Mouse (Mus musculus): ENCODE data around the gene Usp29. TPM values are rescaled to one million over a fixed set of nuclear protein-coding genes. Genes with fewer than 3 reads are reported as not detected.

Gene Usp29
- polyA plus RNA-seq, 1 experiment from 2014 or later, result 22.2 TPM

DNA sequence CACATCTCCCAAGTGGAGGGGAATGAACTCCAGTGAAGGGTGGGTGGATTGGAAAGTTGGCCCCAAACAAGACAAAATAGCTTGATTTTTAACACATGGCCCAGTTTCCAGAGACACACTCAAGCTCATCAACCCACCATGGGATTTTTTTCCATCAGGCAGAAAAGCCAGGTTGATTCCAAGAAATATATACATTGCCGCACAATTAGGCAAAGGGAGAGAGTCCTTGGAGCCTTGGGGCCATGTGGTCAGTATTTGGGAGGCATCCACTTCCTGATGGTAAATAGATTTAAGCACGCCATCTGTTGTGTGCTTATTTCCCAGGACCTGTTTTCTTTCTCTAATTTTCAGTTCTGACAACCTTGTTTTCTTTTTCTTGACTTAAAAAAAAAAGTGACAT, 57.7 kb downstream of the Usp29 start:
- H3K4me1 ChIP-seq (ENCODE audit: control insufficient read depth, insufficient read depth, low read length), result peaks cover 9% of the 10 kb centered on the region
- no peak overlapping the region for H3K27ac ChIP-seq (replicated peaks; ENCODE audit: low read depth, low read length)
- H3K27me3 ChIP-seq (ENCODE audit: control insufficient read depth, insufficient read depth, low read length), result no peaks in the 10 kb centered on the region
- WGBS, result 46% methylated on average over 2 of the region's 2 CpGs
- H3K9me3 ChIP-seq (ENCODE audit: control insufficient read depth, low read length), result no peaks in the 10 kb centered on the region
- H3K9ac ChIP-seq (ENCODE audit: low read length), result no peak overlapping the region
- no peak overlapping the region for H3K4me2 ChIP-seq (ENCODE audit: low read depth, severe bottlenecking)
- no peaks in the 10 kb centered on the region for H3K36me3 ChIP-seq (ENCODE audit: control insufficient read depth, insufficient read depth, low read length)
- DNase-seq (ENCODE audit: low spot score) (no peak), ATAC-seq (ENCODE audit: insufficient number of reproducible peaks, low FRiP score, low TSS enrichment, low read depth) (no peak)
- no peak overlapping the region for H3K4me3 ChIP-seq (ENCODE audit: low read depth, low read length)

DNA sequence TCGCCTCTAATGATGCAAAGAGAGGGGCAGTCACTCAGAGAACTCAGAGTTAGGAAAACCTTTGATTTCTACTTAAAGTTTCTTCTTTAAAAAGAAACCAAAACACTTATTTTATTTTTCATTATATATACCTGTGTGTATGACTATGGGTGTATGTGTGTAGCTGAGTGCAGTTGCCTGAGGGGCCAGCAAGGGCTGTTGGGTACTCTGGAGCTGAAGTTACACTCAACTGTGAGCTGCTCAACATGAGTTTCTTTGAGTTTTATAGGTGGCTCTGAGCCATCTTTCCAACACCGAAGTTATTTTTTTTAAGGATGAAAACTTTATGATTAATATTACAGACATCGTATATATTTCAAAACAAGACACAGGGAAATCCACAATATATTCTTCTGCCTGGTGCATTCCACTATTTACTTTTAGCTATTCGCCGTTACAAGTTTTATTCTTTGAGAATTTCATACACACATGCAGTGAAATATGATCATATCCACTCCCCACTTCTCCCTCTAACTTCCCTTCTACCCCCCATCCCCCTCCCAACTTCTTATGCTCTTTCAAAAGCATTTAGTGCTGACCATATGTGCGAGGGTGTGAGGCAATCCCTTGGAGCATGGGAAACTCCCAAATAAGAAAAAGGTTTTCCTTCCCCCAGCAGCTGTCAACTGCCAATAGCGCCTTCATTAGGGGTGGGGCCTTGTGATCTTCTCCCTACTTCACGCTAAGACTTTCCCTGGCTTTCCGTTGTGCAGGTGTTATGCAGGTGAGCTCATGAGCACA, 61.1 kb downstream of the Usp29 start:
- Histone ChIP-seq H3K9ac (ENCODE audit: low read length) (no peak overlapping the region), H3K27ac (replicated peaks; ENCODE audit: low read depth, low read length) (no peak overlapping the region; the same call in 1 of the 2 replicates), H3K27me3 (ENCODE audit: control insufficient read depth, insufficient read depth, low read length) (no peaks in the 10 kb centered on the region), H3K4me2 (ENCODE audit: low read depth, severe bottlenecking) (no peak overlapping the region), H3K4me3 (ENCODE audit: low read depth, low read length) (no peak overlapping the region), H3K9me3 (ENCODE audit: control insufficient read depth, low read length) (no peaks in the 10 kb centered on the region), H3K4me1 (ENCODE audit: control insufficient read depth, insufficient read depth, low read length) (no peaks in the 10 kb centered on the region), H3K36me3 (ENCODE audit: control insufficient read depth, insufficient read depth, low read length) (no peaks in the 10 kb centered on the region)
- peak; percentile 54 for DNase-seq (ENCODE audit: low spot score)
- 56% methylated on average over 9 of the region's 9 CpGs for WGBS
- peak; percentile 73 for ATAC-seq (ENCODE audit: insufficient number of reproducible peaks, low FRiP score, low TSS enrichment, low read depth)

DNA sequence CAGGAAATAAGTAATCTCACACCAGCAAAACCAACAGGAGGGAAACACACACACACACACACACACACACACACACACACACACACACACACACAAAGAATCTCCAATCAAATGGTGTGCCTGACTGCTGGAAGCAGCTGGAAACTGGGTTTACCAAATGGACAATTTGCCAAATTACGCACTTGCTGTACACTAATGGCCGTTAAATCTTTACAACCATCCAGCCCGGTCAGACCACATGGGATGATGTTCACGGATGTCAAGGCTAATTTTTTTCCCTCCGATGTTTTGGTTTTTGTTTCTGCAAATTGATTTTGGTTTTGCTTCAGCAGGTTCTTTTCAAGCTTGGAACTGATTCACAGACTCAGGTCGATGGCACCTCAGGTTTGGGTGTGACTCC, 62.9 kb downstream of the Usp29 start:
- Histone ChIP-seq H3K27ac (replicated peaks; ENCODE audit: low read depth, low read length) (no peak overlapping the region), H3K27me3 (ENCODE audit: control insufficient read depth, insufficient read depth, low read length) (no peaks in the 10 kb centered on the region), H3K9me3 (ENCODE audit: control insufficient read depth, low read length) (no peaks in the 10 kb centered on the region), H3K36me3 (ENCODE audit: control insufficient read depth, insufficient read depth, low read length) (no peaks in the 10 kb centered on the region), H3K4me3 (ENCODE audit: low read depth, low read length) (no peak overlapping the region), H3K4me1 (ENCODE audit: control insufficient read depth, insufficient read depth, low read length) (0 out of 2 replicates have a peak, but pooled peaks cover 6% of the 10 kb centered on the region), H3K9ac (ENCODE audit: low read length) (no peak overlapping the region), H3K4me2 (ENCODE audit: low read depth, severe bottlenecking) (no peak overlapping the region)
- ATAC-seq (ENCODE audit: insufficient number of reproducible peaks, low FRiP score, low TSS enrichment, low read depth), result no peak
- DNase-seq (ENCODE audit: low spot score), result no peak
- 57% methylated on average over 6 of the region's 6 CpGs for WGBS

DNA sequence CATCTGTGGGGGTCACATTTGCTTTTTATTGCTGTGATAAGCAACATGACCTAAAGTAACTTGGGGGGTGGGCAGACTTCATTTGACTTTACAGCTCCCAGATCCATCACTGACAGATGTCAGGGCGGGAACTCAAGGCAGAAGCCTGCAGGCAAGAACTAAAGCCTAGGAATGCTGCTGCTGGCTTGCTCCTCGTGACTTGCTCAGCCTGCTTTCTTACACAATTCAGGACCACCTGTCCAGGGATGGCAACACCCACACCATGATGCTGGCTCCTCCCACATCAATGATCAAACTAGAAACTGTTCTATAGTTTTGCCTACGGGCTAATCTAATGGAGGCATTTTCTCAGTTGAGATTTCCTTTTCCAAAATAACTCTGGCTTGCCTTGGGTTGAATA, 63.4 kb downstream of the Usp29 start:
- no peak for ATAC-seq (ENCODE audit: insufficient number of reproducible peaks, low FRiP score, low TSS enrichment, low read depth)
- whole genome bisulfite sequencing, result 66% methylated on average over 3 of the region's 3 CpGs
- H3K4me3 ChIP-seq (ENCODE audit: low read depth, low read length), result no peak overlapping the region

DNA sequence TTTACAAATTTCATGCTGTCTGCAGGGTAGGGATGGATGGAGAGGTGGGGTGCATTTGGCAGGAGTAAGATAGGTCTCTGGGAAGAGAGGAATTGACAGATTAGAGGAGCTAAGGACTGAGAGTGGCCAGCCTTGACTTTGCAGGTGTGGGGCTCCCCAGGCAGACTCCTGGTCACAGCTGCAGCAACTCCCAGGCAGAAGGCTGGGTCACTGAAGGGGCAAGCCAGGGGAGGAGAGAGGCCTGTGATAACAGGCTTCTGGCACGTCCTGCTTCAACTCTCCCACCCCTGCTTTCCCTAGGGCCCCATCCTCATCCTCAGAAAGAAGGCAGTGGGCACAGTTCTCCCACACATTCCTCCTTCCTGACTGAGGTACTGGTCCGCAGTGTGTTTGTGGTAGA, 67.0 kb downstream of the Usp29 start:
- peaks cover 22% of the 10 kb centered on the region; the same call in 1 of the 2 replicates for H3K4me1 ChIP-seq (ENCODE audit: control insufficient read depth, insufficient read depth, low read length)
- H3K9ac ChIP-seq (ENCODE audit: low read length), result no peak overlapping the region
- H3K27ac ChIP-seq (replicated peaks; ENCODE audit: low read depth, low read length), result no peak overlapping the region
- no peak for DNase-seq (ENCODE audit: low spot score)
- H3K4me3 ChIP-seq (ENCODE audit: low read depth, low read length), result no peak overlapping the region
- WGBS, result 48% methylated on average over 2 of the region's 2 CpGs
- no peaks in the 10 kb centered on the region for H3K36me3 ChIP-seq (ENCODE audit: control insufficient read depth, insufficient read depth, low read length)
- no peak for ATAC-seq (ENCODE audit: insufficient number of reproducible peaks, low FRiP score, low TSS enrichment, low read depth)
- H3K4me2 ChIP-seq (ENCODE audit: low read depth, severe bottlenecking), result no peak overlapping the region
- H3K27me3 ChIP-seq (ENCODE audit: control insufficient read depth, insufficient read depth, low read length), result no peaks in the 10 kb centered on the region
- H3K9me3 ChIP-seq (ENCODE audit: control insufficient read depth, low read length), result no peaks in the 10 kb centered on the region

More for the DNA sequence above, 63.4 kb downstream of the Usp29 start:
- Histone ChIP-seq H3K27ac (replicated peaks; ENCODE audit: low read depth, low read length) (no peak overlapping the region), H3K4me1 (ENCODE audit: control insufficient read depth, insufficient read depth, low read length) (0 out of 2 replicates have a peak, but pooled peaks cover 9% of the 10 kb centered on the region), H3K4me2 (ENCODE audit: low read depth, severe bottlenecking) (no peak overlapping the region), H3K9ac (ENCODE audit: low read length) (no peak overlapping the region), H3K27me3 (ENCODE audit: control insufficient read depth, insufficient read depth, low read length) (no peaks in the 10 kb centered on the region), H3K9me3 (ENCODE audit: control insufficient read depth, low read length) (no peaks in the 10 kb centered on the region), H3K36me3 (ENCODE audit: control insufficient read depth, insufficient read depth, low read length) (no peaks in the 10 kb centered on the region)
- no peak for DNase-seq (ENCODE audit: low spot score)

DNA sequence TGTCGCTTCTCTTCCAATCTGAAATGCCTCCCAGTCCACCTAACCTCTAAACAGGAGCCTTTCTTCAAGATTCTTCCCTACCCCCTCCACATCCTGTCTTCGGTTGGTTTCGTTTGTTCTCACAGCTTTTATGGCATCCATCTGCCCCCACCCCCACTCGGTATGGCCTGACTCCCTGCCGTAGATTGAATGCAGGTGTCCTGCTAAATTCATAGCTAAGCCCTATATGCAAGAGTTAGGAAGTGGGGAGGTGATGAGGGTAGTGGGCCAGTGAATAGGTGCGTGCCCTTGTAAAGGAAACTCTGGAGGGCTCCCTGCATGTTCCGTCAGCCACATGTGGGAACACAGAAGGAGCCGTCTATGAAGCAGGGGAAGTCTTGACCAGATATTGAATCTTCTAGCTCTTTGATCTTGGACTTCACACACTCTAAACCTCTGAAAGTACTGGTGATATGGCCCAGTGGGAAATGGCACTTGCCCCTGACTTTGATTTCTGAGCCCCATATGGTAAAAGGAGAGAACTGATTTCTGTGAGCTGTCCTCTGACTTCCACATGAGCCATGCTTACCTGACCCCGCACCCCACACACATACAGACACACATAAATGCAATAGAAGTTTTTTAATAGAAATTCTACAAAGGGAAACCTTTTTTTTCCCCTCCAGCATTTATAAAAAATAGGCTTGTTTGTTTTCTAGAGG, 68.9 kb downstream of the Usp29 start:
- Histone ChIP-seq H3K4me1 (ENCODE audit: control insufficient read depth, insufficient read depth, low read length) (peaks cover 22% of the 10 kb centered on the region; the same call in 1 of the 2 replicates), H3K9me3 (ENCODE audit: control insufficient read depth, low read length) (no peaks in the 10 kb centered on the region), H3K27me3 (ENCODE audit: control insufficient read depth, insufficient read depth, low read length) (no peaks in the 10 kb centered on the region), H3K9ac (ENCODE audit: low read length) (no peak overlapping the region), H3K36me3 (ENCODE audit: control insufficient read depth, insufficient read depth, low read length) (no peaks in the 10 kb centered on the region), H3K4me2 (ENCODE audit: low read depth, severe bottlenecking) (no peak overlapping the region), H3K4me3 (ENCODE audit: low read depth, low read length) (no peak overlapping the region), H3K27ac (replicated peaks; ENCODE audit: low read depth, low read length) (peak overlapping the region; percentile 80)
- 8% methylated on average over 9 of the region's 9 CpGs for WGBS
- DNase-seq (ENCODE audit: low spot score) (peak; percentile 82), ATAC-seq (ENCODE audit: insufficient number of reproducible peaks, low FRiP score, low TSS enrichment, low read depth) (peak; percentile 88)

DNA sequence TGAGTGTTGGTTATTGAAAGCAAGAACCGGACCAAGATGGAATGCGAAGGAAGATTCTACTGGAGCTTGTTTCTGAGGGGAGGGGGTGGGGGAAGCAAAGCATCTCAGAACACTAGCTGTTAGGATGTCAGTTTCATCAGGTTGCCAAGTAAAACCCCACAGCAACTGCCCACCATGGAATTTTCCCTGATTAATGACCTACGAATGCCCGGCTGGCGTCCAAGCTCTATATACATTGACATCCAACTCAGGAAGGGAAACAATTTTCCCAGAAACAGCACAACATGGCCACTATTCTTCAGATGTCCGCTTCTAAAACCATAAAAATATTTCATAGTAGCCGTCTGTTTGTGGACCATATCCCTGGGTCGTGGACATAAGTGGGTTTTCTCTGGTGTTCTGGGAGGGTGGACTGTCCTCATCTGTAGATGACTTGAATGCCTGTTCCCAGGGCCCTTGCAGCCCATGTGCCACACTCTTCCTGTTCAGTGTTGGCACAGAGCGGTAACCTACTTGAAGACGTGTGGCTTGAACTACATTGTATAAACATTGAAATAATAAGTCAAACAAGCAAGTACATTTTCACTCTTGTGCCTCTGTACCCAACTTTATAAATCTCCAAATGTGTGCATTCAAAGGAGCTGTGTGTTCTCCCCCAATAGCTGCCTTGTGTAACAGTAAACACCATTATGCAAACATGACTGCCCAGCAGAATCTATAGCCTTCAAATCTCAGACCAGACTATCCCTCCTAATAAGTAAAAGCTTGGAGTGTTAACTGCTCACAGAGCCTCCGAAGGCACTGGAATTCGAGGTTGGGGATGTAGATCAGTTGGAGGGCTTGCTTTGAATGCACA, 70.4 kb downstream of the Usp29 start:
- H3K27me3 ChIP-seq (ENCODE audit: control insufficient read depth, insufficient read depth, low read length), result no peaks in the 10 kb centered on the region
- 0 out of 2 replicates have a peak overlapping the region, but pooled peaks have one; percentile 21 for H3K27ac ChIP-seq (replicated peaks; ENCODE audit: low read depth, low read length)
- peaks cover 22% of the 10 kb centered on the region; the same call in 1 of the 2 replicates for H3K4me1 ChIP-seq (ENCODE audit: control insufficient read depth, insufficient read depth, low read length)
- H3K9ac ChIP-seq (ENCODE audit: low read length), result no peak overlapping the region
- no peaks in the 10 kb centered on the region for H3K36me3 ChIP-seq (ENCODE audit: control insufficient read depth, insufficient read depth, low read length)
- WGBS, result 74% methylated on average over 12 of the region's 12 CpGs
- no peak overlapping the region for H3K4me3 ChIP-seq (ENCODE audit: low read depth, low read length)
- H3K4me2 ChIP-seq (ENCODE audit: low read depth, severe bottlenecking), result no peak overlapping the region
- ATAC-seq (ENCODE audit: insufficient number of reproducible peaks, low FRiP score, low TSS enrichment, low read depth) (no peak), DNase-seq (ENCODE audit: low spot score) (no peak)
- no peaks in the 10 kb centered on the region for H3K9me3 ChIP-seq (ENCODE audit: control insufficient read depth, low read length)

DNA sequence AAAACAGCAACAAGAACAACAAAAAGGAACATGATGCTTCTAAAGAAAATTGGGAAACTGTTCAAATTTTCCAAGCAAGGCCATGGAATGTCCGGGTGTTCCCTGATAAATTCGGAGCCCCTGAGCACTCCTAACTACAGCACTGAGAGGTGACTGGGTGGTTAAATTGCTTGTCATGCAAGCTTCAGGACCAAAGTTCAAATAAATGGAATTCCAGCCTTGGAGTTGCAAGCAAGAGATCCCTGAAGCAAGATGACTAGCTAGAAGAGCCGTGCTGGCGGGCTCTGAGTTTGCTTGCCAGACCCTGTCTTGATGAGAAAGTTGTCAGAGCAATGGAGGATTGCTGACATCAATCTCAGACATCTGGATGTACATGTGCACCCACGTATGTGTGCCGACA, 71.3 kb downstream of the Usp29 start:
- H3K4me3 ChIP-seq (ENCODE audit: low read depth, low read length), result no peak overlapping the region
- ATAC-seq (ENCODE audit: insufficient number of reproducible peaks, low FRiP score, low TSS enrichment, low read depth) (no peak), DNase-seq (ENCODE audit: low spot score) (no peak)
- no peaks in the 10 kb centered on the region for H3K36me3 ChIP-seq (ENCODE audit: control insufficient read depth, insufficient read depth, low read length)
- H3K4me2 ChIP-seq (ENCODE audit: low read depth, severe bottlenecking), result no peak overlapping the region
- peaks cover 22% of the 10 kb centered on the region; the same call in 1 of the 2 replicates for H3K4me1 ChIP-seq (ENCODE audit: control insufficient read depth, insufficient read depth, low read length)
- H3K9ac ChIP-seq (ENCODE audit: low read length), result no peak overlapping the region
- no peaks in the 10 kb centered on the region for H3K9me3 ChIP-seq (ENCODE audit: control insufficient read depth, low read length)
- no peak overlapping the region for H3K27ac ChIP-seq (replicated peaks; ENCODE audit: low read depth, low read length)
- no peaks in the 10 kb centered on the region for H3K27me3 ChIP-seq (ENCODE audit: control insufficient read depth, insufficient read depth, low read length)
- 81% methylated on average over 6 of the region's 6 CpGs for WGBS

Data from limb, embryonic 11.5 days (tissue).